Mouse (Mus musculus) E14TG2a.4 (cell line): Measurements from ENCODE around the gene Gm21887.
"Not testable (repeated sequence)": the region's sequence is repeated elsewhere in the genome, so short reads cannot be mapped to it uniquely, and the experiment has no call there.

Source experiments
- CTCF ChIP-seq: conservative IDR thresholded peaks from 2 replicates; pipeline ENCODE4 v1.5.1; 2014; ENCODE audit warnings: low read length
- NANOG ChIP-seq: IDR thresholded peaks from 2 replicates; pipeline ENCODE4 v1.6.1; 2014; ENCODE audit warnings: borderline replicate concordance, low read length, mixed read lengths
- POU5F1 ChIP-seq: IDR thresholded peaks from 2 replicates; pipeline ENCODE4 v1.6.1; 2014; ENCODE audit warnings: low read length, borderline replicate concordance

- TF ChIP-seq CTCF, NANOG, POU5F1: not testable (repeated sequence)
Measured at GRCm38 (mm10) chrX:169981761-169982181, 27.7 kb upstream of the Gm21887 start.
